Mouse (Mus musculus): ENCODE data around the gene Tbc1d2b. TPM values are rescaled to one million over a fixed set of nuclear protein-coding genes. Genes with fewer than 3 reads are reported as not detected.

Tbc1d2b gene
- polyA plus RNA-seq, 2 experiments, result 20.0 to 25.5 TPM

- no peak for DNase-seq (ENCODE audit: low spot score)
- ATAC-seq (ENCODE audit: low FRiP score, low read depth), result no peak
- no peaks in the 10 kb centered on the region for H3K36me3 ChIP-seq (ENCODE audit: control insufficient read depth, insufficient read depth, low read length)
- 77% methylated on average over 2 of the region's 2 CpGs for WGBS
- TF ChIP-seq POLR2A (IDR thresholded peaks at IDR 0.05; ENCODE audit: borderline replicate concordance, extremely low read depth, insufficient read depth, insufficient read length), result no peak
- H3K27me3 ChIP-seq (ENCODE audit: control insufficient read depth, insufficient read depth, low read length), result no peaks in the 10 kb centered on the region
- no peak overlapping the region for H3K4me2 ChIP-seq (replicated peaks; ENCODE audit: low read depth, low read length, severe bottlenecking)
- no peak overlapping the region for H3K9ac ChIP-seq (ENCODE audit: low read depth, low read length, severe bottlenecking)
- H3K4me1 ChIP-seq (ENCODE audit: control insufficient read depth, insufficient read depth, low read length), result no peaks in the 10 kb centered on the region
- no peak overlapping the region for H3K4me3 ChIP-seq (replicated peaks; ENCODE audit: low read length)
- no peaks in the 10 kb centered on the region for H3K9me3 ChIP-seq (ENCODE audit: control insufficient read depth, low read length)
- H3K27ac ChIP-seq (replicated peaks; ENCODE audit: low read depth, low read length), result no peak overlapping the region
Measured at GRCm38 (mm10) chr9:90277884-90278283, 7.3 kb upstream of the Tbc1d2b start.

- no peaks in the 10 kb centered on the region for H3K4me1 ChIP-seq (ENCODE audit: control insufficient read depth, insufficient read depth, low read length)
- no peak overlapping the region for H3K9ac ChIP-seq (ENCODE audit: low read depth, low read length, severe bottlenecking)
- no peak overlapping the region for H3K4me2 ChIP-seq (replicated peaks; ENCODE audit: low read depth, low read length, severe bottlenecking)
- H3K4me3 ChIP-seq (replicated peaks; ENCODE audit: low read length), result no peak overlapping the region
- ATAC-seq (ENCODE audit: low FRiP score, low read depth) (no peak), DNase-seq (ENCODE audit: low spot score) (no peak)
- 72% methylated on average over 1 of the region's 1 CpGs for WGBS
- no peaks in the 10 kb centered on the region for H3K27me3 ChIP-seq (ENCODE audit: control insufficient read depth, insufficient read depth, low read length)
- no peak for TF ChIP-seq POLR2A (IDR thresholded peaks at IDR 0.05; ENCODE audit: borderline replicate concordance, extremely low read depth, insufficient read depth, insufficient read length)
- H3K9me3 ChIP-seq (ENCODE audit: control insufficient read depth, low read length), result no peaks in the 10 kb centered on the region
- H3K36me3 ChIP-seq (ENCODE audit: control insufficient read depth, insufficient read depth, low read length), result no peaks in the 10 kb centered on the region
- no peak overlapping the region for H3K27ac ChIP-seq (replicated peaks; ENCODE audit: low read depth, low read length)
Measured at GRCm38 (mm10) chr9:90276779-90277178, 6.2 kb upstream of the Tbc1d2b start.

GRCm38 (mm10) chr9:90275906-90276305 lies 5.3 kb upstream of the Tbc1d2b start:
- ATAC-seq (ENCODE audit: low FRiP score, low read depth) (no peak), DNase-seq (ENCODE audit: low spot score) (no peak)
- H3K4me3 ChIP-seq (replicated peaks; ENCODE audit: low read length), result no peak overlapping the region
- 92% methylated on average over 5 of the region's 5 CpGs for WGBS
- H3K9me3 ChIP-seq (ENCODE audit: control insufficient read depth, low read length), result no peaks in the 10 kb centered on the region
- TF ChIP-seq POLR2A (IDR thresholded peaks at IDR 0.05; ENCODE audit: borderline replicate concordance, extremely low read depth, insufficient read depth, insufficient read length), result no peak
- H3K27me3 ChIP-seq (ENCODE audit: control insufficient read depth, insufficient read depth, low read length), result no peaks in the 10 kb centered on the region
- H3K9ac ChIP-seq (ENCODE audit: low read depth, low read length, severe bottlenecking), result no peak overlapping the region
- H3K4me2 ChIP-seq (replicated peaks; ENCODE audit: low read depth, low read length, severe bottlenecking), result no peak overlapping the region
- H3K27ac ChIP-seq (replicated peaks; ENCODE audit: low read depth, low read length), result no peak overlapping the region
- no peaks in the 10 kb centered on the region for H3K36me3 ChIP-seq (ENCODE audit: control insufficient read depth, insufficient read depth, low read length)
- no peaks in the 10 kb centered on the region for H3K4me1 ChIP-seq (ENCODE audit: control insufficient read depth, insufficient read depth, low read length)

GRCm38 (mm10) chr9:90275500-90275899 lies 4.9 kb upstream of the Tbc1d2b start:
- no peaks in the 10 kb centered on the region for H3K36me3 ChIP-seq (ENCODE audit: control insufficient read depth, insufficient read depth, low read length)
- no peaks in the 10 kb centered on the region for H3K4me1 ChIP-seq (ENCODE audit: control insufficient read depth, insufficient read depth, low read length)
- WGBS, result 70% methylated on average over 2 of the region's 2 CpGs
- ATAC-seq (ENCODE audit: low FRiP score, low read depth), result no peak
- no peak overlapping the region for H3K9ac ChIP-seq (ENCODE audit: low read depth, low read length, severe bottlenecking)
- H3K27ac ChIP-seq (replicated peaks; ENCODE audit: low read depth, low read length), result no peak overlapping the region
- DNase-seq (ENCODE audit: low spot score), result no peak
- H3K4me3 ChIP-seq (replicated peaks; ENCODE audit: low read length), result no peak overlapping the region
- H3K4me2 ChIP-seq (replicated peaks; ENCODE audit: low read depth, low read length, severe bottlenecking), result no peak overlapping the region
- no peaks in the 10 kb centered on the region for H3K27me3 ChIP-seq (ENCODE audit: control insufficient read depth, insufficient read depth, low read length)
- TF ChIP-seq POLR2A (IDR thresholded peaks at IDR 0.05; ENCODE audit: borderline replicate concordance, extremely low read depth, insufficient read depth, insufficient read length), result no peak
- H3K9me3 ChIP-seq (ENCODE audit: control insufficient read depth, low read length), result no peaks in the 10 kb centered on the region

- 75% methylated on average over 3 of the region's 3 CpGs for WGBS
- Histone ChIP-seq H3K27ac (replicated peaks; ENCODE audit: low read depth, low read length) (no peak overlapping the region), H3K9me3 (ENCODE audit: control insufficient read depth, low read length) (no peaks in the 10 kb centered on the region), H3K27me3 (ENCODE audit: control insufficient read depth, insufficient read depth, low read length) (no peaks in the 10 kb centered on the region), H3K9ac (ENCODE audit: low read depth, low read length, severe bottlenecking) (no peak overlapping the region), H3K4me3 (replicated peaks; ENCODE audit: low read length) (no peak overlapping the region), H3K4me1 (ENCODE audit: control insufficient read depth, insufficient read depth, low read length) (peaks cover 5% of the 10 kb centered on the region), H3K4me2 (replicated peaks; ENCODE audit: low read depth, low read length, severe bottlenecking) (no peak overlapping the region), H3K36me3 (ENCODE audit: control insufficient read depth, insufficient read depth, low read length) (no peaks in the 10 kb centered on the region)
- DNase-seq (ENCODE audit: low spot score), result no peak
- TF ChIP-seq POLR2A (IDR thresholded peaks at IDR 0.05; ENCODE audit: borderline replicate concordance, extremely low read depth, insufficient read depth, insufficient read length), result no peak
- ATAC-seq (ENCODE audit: low FRiP score, low read depth), result no peak
Measured at GRCm38 (mm10) chr9:90274516-90274915, 3.9 kb upstream of the Tbc1d2b start.

- DNase-seq (ENCODE audit: low spot score), result no peak
- no peak for ATAC-seq (ENCODE audit: low FRiP score, low read depth)
- Histone ChIP-seq H3K4me3 (replicated peaks; ENCODE audit: low read length) (no peak overlapping the region), H3K9me3 (ENCODE audit: control insufficient read depth, low read length) (no peaks in the 10 kb centered on the region), H3K36me3 (ENCODE audit: control insufficient read depth, insufficient read depth, low read length) (no peaks in the 10 kb centered on the region), H3K27me3 (ENCODE audit: control insufficient read depth, insufficient read depth, low read length) (no peaks in the 10 kb centered on the region), H3K9ac (ENCODE audit: low read depth, low read length, severe bottlenecking) (no peak overlapping the region), H3K27ac (replicated peaks; ENCODE audit: low read depth, low read length) (no peak overlapping the region), H3K4me2 (replicated peaks; ENCODE audit: low read depth, low read length, severe bottlenecking) (no peak overlapping the region), H3K4me1 (ENCODE audit: control insufficient read depth, insufficient read depth, low read length) (peaks cover 13% of the 10 kb centered on the region)
- no peak for TF ChIP-seq POLR2A (IDR thresholded peaks at IDR 0.05; ENCODE audit: borderline replicate concordance, extremely low read depth, insufficient read depth, insufficient read length)
- WGBS, result 87% methylated on average over 12 of the region's 12 CpGs
Measured at GRCm38 (mm10) chr9:90272346-90272745, 1.7 kb upstream of the Tbc1d2b start.

Measured in limb, embryonic 14.5 days (tissue).